Mouse (Mus musculus) MEL (cell line): Measurements from ENCODE around the gene Armcx1. TPM values are rescaled to one million over a fixed set of nuclear protein-coding genes. Genes with fewer than 3 reads are reported as not detected.

Experiments used
- DNase-seq: peaks from one replicate; pipeline ENCODE4 v3.0.0; 2011; ENCODE audit warnings: low read depth, low spot score
- H3K27ac ChIP-seq: 2 replicates; pipeline ENCODE4 v1.5.1; 2012; ENCODE audit warnings: low read depth, mild to moderate bottlenecking, control low read depth, low read length, moderate library complexity; ENCODE audit not compliant: control insufficient read depth
- H3K27me3 ChIP-seq, 2 experiments: fragments of 150-350 bp in 1 of 2; sonication (generic) in 1 of 2; 2 replicates each; pipeline ENCODE4 v1.6.1; 2012; ENCODE audit warnings: low read length in 2 of 2, mild to moderate bottlenecking in 2 of 2, improper control_type of control experiment in 1 of 2, moderate library complexity in 1 of 2; ENCODE audit not compliant: insufficient read depth in 2 of 2, control insufficient read depth in 1 of 2
- H3K36me3 ChIP-seq, 2 experiments: 2 replicates each; pipeline ENCODE4 v1.6.1; 2012 to 2014; ENCODE audit warnings: low read length in 2 of 2, improper control_type of control experiment in 1 of 2, inconsistent platforms in 1 of 2, mild to moderate bottlenecking in 1 of 2; ENCODE audit not compliant: insufficient read depth in 2 of 2, control insufficient read depth in 1 of 2
- H3K4me1 ChIP-seq, 2 experiments: fragments of 150-350 bp in 1 of 2; sonication (generic) in 1 of 2; 2 replicates each; pipeline ENCODE4 v1.6.1; 2012; ENCODE audit warnings: low read length in 2 of 2, improper control_type of control experiment in 1 of 2, mild to moderate bottlenecking in 1 of 2; ENCODE audit not compliant: insufficient read depth in 2 of 2, control insufficient read depth in 1 of 2
- H3K4me3 ChIP-seq, 2 experiments: fragments of 150-350 bp in 1 of 2; sonication (generic) in 1 of 2; 2 replicates each; pipeline ENCODE4 v1.5.1; 2012; ENCODE audit warnings: low read depth in 2 of 2, low read length in 2 of 2, mild to moderate bottlenecking in 2 of 2, moderate library complexity in 2 of 2, control low read depth in 1 of 2, improper control_type of control experiment in 1 of 2; ENCODE audit not compliant: control insufficient read depth in 1 of 2, insufficient read depth in 1 of 2
- H3K79me2 ChIP-seq: 2 replicates; pipeline ENCODE4 v1.6.1; 2012; ENCODE audit warnings: mild to moderate bottlenecking, low read length, moderate library complexity; ENCODE audit not compliant: control insufficient read depth, poor library complexity, insufficient read depth
- H3K9ac ChIP-seq: 2 replicates; pipeline ENCODE4 v1.6.1; 2012; ENCODE audit warnings: low read depth, mild to moderate bottlenecking, control low read depth, low read length, moderate library complexity; ENCODE audit not compliant: control insufficient read depth, poor library complexity, severe bottlenecking
- H3K9me3 ChIP-seq: fragments of 150-350 bp; sonication (generic); replicated peaks from 2 replicates; pipeline ENCODE4 v1.6.1; 2012; ENCODE audit warnings: mild to moderate bottlenecking, low read length, improper control_type of control experiment, moderate library complexity; ENCODE audit not compliant: insufficient read depth
- BHLHE40 ChIP-seq: IDR thresholded peaks from 2 replicates; pipeline ENCODE4 v1.6.1; 2012; ENCODE audit warnings: low read depth, mild to moderate bottlenecking, inconsistent platforms, low read length, improper control_type of control experiment, borderline replicate concordance
- CHD1 ChIP-seq: IDR thresholded peaks from 2 replicates; pipeline ENCODE4 v1.6.1; 2012; ENCODE audit warnings: low read depth, mild to moderate bottlenecking, inconsistent platforms, low read length, improper control_type of control experiment
- CHD2 ChIP-seq: IDR thresholded peaks from 2 replicates; pipeline ENCODE4 v1.6.1; 2011; ENCODE audit warnings: low read length, improper control_type of control experiment
- ELF1 ChIP-seq: IDR thresholded peaks from 2 replicates; pipeline ENCODE4 v1.6.1; 2014; ENCODE audit warnings: low read depth, mild to moderate bottlenecking, inconsistent platforms, low read length, improper control_type of control experiment, moderate library complexity
- EP300 ChIP-seq, 2 experiments: IDR thresholded peaks; 2 replicates each; pipeline ENCODE4 v1.6.1; 2011; ENCODE audit warnings: improper control_type of control experiment in 2 of 2, low read length in 2 of 2, low read depth in 1 of 2, mild to moderate bottlenecking in 1 of 2
- GABPA ChIP-seq: IDR thresholded peaks from 2 replicates; pipeline ENCODE4 v1.6.1; 2012; ENCODE audit warnings: low read depth, mild to moderate bottlenecking, inconsistent platforms, low read length, improper control_type of control experiment, moderate library complexity
- HCFC1 ChIP-seq: IDR thresholded peaks from 2 replicates; pipeline ENCODE4 v1.6.1; 2012; ENCODE audit warnings: low read depth, mild to moderate bottlenecking, inconsistent platforms, low read length, improper control_type of control experiment, moderate library complexity
- MAX ChIP-seq: IDR thresholded peaks from 2 replicates; pipeline ENCODE4 v1.6.1; 2011; ENCODE audit warnings: low read length, improper control_type of control experiment
- MAZ ChIP-seq: IDR thresholded peaks from 2 replicates; pipeline ENCODE4 v1.6.1; 2012; ENCODE audit warnings: low read depth, mild to moderate bottlenecking, inconsistent platforms, low read length, improper control_type of control experiment
- MYB ChIP-seq: IDR thresholded peaks from 2 replicates; pipeline ENCODE4 v1.6.1; 2011; ENCODE audit warnings: mild to moderate bottlenecking, low read depth, low read length, improper control_type of control experiment
- MYC ChIP-seq: IDR thresholded peaks from 2 replicates; pipeline ENCODE4 v1.6.1; 2011; ENCODE audit warnings: low read depth, mild to moderate bottlenecking, low read length, improper control_type of control experiment, moderate library complexity
- POLR2A ChIP-seq, 2 experiments: IDR thresholded peaks; 2 replicates each; pipeline ENCODE4 v1.6.1; 2011 to 2012; ENCODE audit warnings: low read length in 2 of 2, mild to moderate bottlenecking in 2 of 2, control low read depth in 1 of 2, improper control_type of control experiment in 1 of 2, low read depth in 1 of 2, moderate library complexity in 1 of 2; ENCODE audit not compliant: control insufficient read depth in 1 of 2, insufficient read depth in 1 of 2, poor library complexity in 1 of 2
- POLR2AphosphoS2 ChIP-seq: IDR thresholded peaks from 2 replicates; pipeline ENCODE4 v1.6.1; 2011; ENCODE audit warnings: low read length, improper control_type of control experiment
- RCOR1 ChIP-seq: IDR thresholded peaks from 2 replicates; pipeline ENCODE4 v1.6.1; 2012; ENCODE audit warnings: low read depth, mild to moderate bottlenecking, inconsistent platforms, low read length, improper control_type of control experiment
- SIN3A ChIP-seq: IDR thresholded peaks from 2 replicates; pipeline ENCODE4 v1.6.1; 2012; ENCODE audit warnings: low read length, improper control_type of control experiment, inconsistent platforms
- SMC3 ChIP-seq: IDR thresholded peaks from 2 replicates; pipeline ENCODE4 v1.6.1; 2011; ENCODE audit warnings: low read depth, low read length, improper control_type of control experiment
- TAL1 ChIP-seq: IDR thresholded peaks from 2 replicates; pipeline ENCODE4 v1.6.1; 2012; ENCODE audit warnings: mild to moderate bottlenecking, inconsistent platforms, low read length, moderate library complexity, mixed read lengths
- TBP ChIP-seq: IDR thresholded peaks from 2 replicates; pipeline ENCODE4 v1.8.0; 2011; ENCODE audit warnings: low read depth, low read length, improper control_type of control experiment
- UBTF ChIP-seq: IDR thresholded peaks from 2 replicates; pipeline ENCODE4 v1.6.1; 2012; ENCODE audit warnings: low read depth, mild to moderate bottlenecking, inconsistent platforms, low read length, improper control_type of control experiment, moderate library complexity, borderline replicate concordance; ENCODE audit not compliant: insufficient read depth
- USF1 ChIP-seq: IDR thresholded peaks from 2 replicates; pipeline ENCODE4 v1.6.1; 2014; ENCODE audit warnings: low read depth, mild to moderate bottlenecking, inconsistent platforms, low read length, improper control_type of control experiment, moderate library complexity
- ZKSCAN1 ChIP-seq: IDR thresholded peaks from 2 replicates; pipeline ENCODE4 v1.6.1; 2012; ENCODE audit warnings: low read depth, mild to moderate bottlenecking, inconsistent platforms, low read length, improper control_type of control experiment, moderate library complexity
- ZMIZ1 ChIP-seq: IDR thresholded peaks from 2 replicates; pipeline ENCODE4 v1.6.1; 2012; ENCODE audit warnings: low read depth, mild to moderate bottlenecking, inconsistent platforms, low read length, improper control_type of control experiment, moderate library complexity
- ZNF384 ChIP-seq: IDR thresholded peaks from 2 replicates; pipeline ENCODE4 v1.6.1; 2012; ENCODE audit warnings: low read depth, mild to moderate bottlenecking, inconsistent platforms, low read length, improper control_type of control experiment
- polyA plus RNA-seq, 2 experiments: library from polyadenylated mRNA; stranded (reverse) in 1 of 2; unstranded in 1 of 2; fragments of >175 nt in 1 of 2; fragments of >200 nt in 1 of 2; gene quantifications; 2 replicates each; pipeline versions ENCODE4 v1.2.1 to v1.2.4; 2012; ENCODE audit warnings: low replicate concordance in 2 of 2, low read depth in 1 of 2; ENCODE audit not compliant: insufficient read length in 2 of 2, insufficient read depth in 1 of 2, missing spikeins in 1 of 2
- total RNA-seq: library from RNA; depleted of rRNA; stranded (reverse); fragments of 300-350 nt; gene quantifications from 2 replicates; pipeline ENCODE4 v1.2.3, GENCODE M21; 2012

Armcx1 gene
- total and polyA plus RNA-seq, 3 experiments, result 0.10 TPM; not detected in 2

- H3K27me3 ChIP-seq, result peaks cover 0 to 2% of the 10 kb centered on the region in 2 experiments; a peak in 1 of 4 replicates
- no peaks in the 10 kb centered on the region for H3K4me1 ChIP-seq
- no peak within 1 kb of the TSS for H3K27ac ChIP-seq
- no peaks in the 10 kb centered on the region for H3K79me2 ChIP-seq
- H3K9ac ChIP-seq, result no peak within 1 kb of the TSS
- H3K9me3 ChIP-seq, result no peaks in the 10 kb centered on the region
- no peaks in the 10 kb centered on the region for H3K36me3 ChIP-seq
- no peak for DNase-seq
- TF ChIP-seq ZMIZ1 (no peak), GABPA (no peak), USF1 (no peak), ZKSCAN1 (no peak), UBTF (no peak), MYB (no peak), EP300 (IDR thresholded peaks at IDR 0.05; ENCODE audit: low read depth in 1 of 2, low read length in 2 of 2) (no peak), ELF1 (no peak), BHLHE40 (no peak), CHD2 (no peak), MAZ (no peak), HCFC1 (no peak), POLR2A (IDR thresholded peaks at IDR 0.05; ENCODE audit: control insufficient read depth in 1 of 2, insufficient read depth in 1 of 2, low read depth in 1 of 2, low read length in 2 of 2, poor library complexity in 1 of 2) (no peak)
- no peak within 1 kb of the TSS for H3K4me3 ChIP-seq
These were observed 31.5 kb upstream of the Armcx1 start, which contains the start of gene Armcx4 for GRCm38 (mm10) chrX:134686267-134686666. Gene Armcx4, plus strand, starts transcription at chrX:134686519.

GRCm38 (mm10) chrX:134686739-134687171 lies 31.0 kb upstream of the Armcx1 start:
- Histone ChIP-seq H3K4me3 (no peak overlapping the region), H3K27ac (no peak overlapping the region), H3K36me3 (no peaks in the 10 kb centered on the region), H3K79me2 (no peaks in the 10 kb centered on the region), H3K9ac (no peak overlapping the region), H3K27me3 (peaks cover 0 to 2% of the 10 kb centered on the region in 2 experiments; a peak in 1 of 4 replicates), H3K4me1 (no peaks in the 10 kb centered on the region), H3K9me3 (no peaks in the 10 kb centered on the region)
- no peak for TF ChIP-seq MYC
- TF ChIP-seq CHD2, result no peak
- DNase-seq, result no peak

GRCm38 (mm10) chrX:134689676-134690075 lies 28.1 kb upstream of the Armcx1 start:
- TF ChIP-seq SIN3A (no peak), TAL1 (no peak), SMC3 (no peak), POLR2A (IDR thresholded peaks at IDR 0.05; ENCODE audit: control insufficient read depth in 1 of 2, insufficient read depth in 1 of 2, low read depth in 1 of 2, low read length in 2 of 2, poor library complexity in 1 of 2) (no peak), ZMIZ1 (no peak), POLR2AphosphoS2 (no peak), RCOR1 (no peak), MAX (no peak), TBP (no peak), CHD1 (no peak), MYB (no peak), ZNF384 (no peak), ZKSCAN1 (no peak)
- no peak overlapping the region for H3K27ac ChIP-seq
- no peaks in the 10 kb centered on the region for H3K36me3 ChIP-seq
- H3K4me3 ChIP-seq, result no peak overlapping the region
- no peaks in the 10 kb centered on the region for H3K4me1 ChIP-seq
- no peak overlapping the region for H3K9ac ChIP-seq
- no peak for DNase-seq
- no peaks in the 10 kb centered on the region for H3K9me3 ChIP-seq
- H3K27me3 ChIP-seq, result no peaks in the 10 kb centered on the region
- H3K79me2 ChIP-seq, result no peaks in the 10 kb centered on the region
